In genomic region chr12:79776828-79777227, GRCm38 (mm10) we compare ENCODE assay signal across 23 mouse cellular contexts.
"Had no signal": no experiment of that assay in that cellular context is flagged by ENCODE, and none has a peak within 500 bp of the region (broad histone marks: within the 10 kb centered on the region; RNA-seq: fewer than 3 reads in every experiment).

No protein-coding gene starts in this region.

- H3K4me1 ChIP-seq: midbrain, embryonic 15.5 days; neural tube, embryonic 12.5 days; neural tube, embryonic 15.5 days had no signal

- H3K27ac ChIP-seq: kidney, embryonic 15.5 days; limb, embryonic 13.5 days; liver, embryonic 14.5 days; midbrain, embryonic 15.5 days; neural tube, embryonic 12.5 days; neural tube, embryonic 15.5 days; stomach, postnatal 0 days had no signal

- H3K36me3 ChIP-seq: kidney, embryonic 15.5 days; limb, embryonic 13.5 days; midbrain, embryonic 15.5 days; neural tube, embryonic 12.5 days; neural tube, embryonic 15.5 days had no signal

- H3K9ac ChIP-seq: kidney, embryonic 15.5 days; limb, embryonic 13.5 days; liver, embryonic 14.5 days; liver, postnatal 0 days; lung, embryonic 14.5 days; midbrain, embryonic 15.5 days; neural tube, embryonic 12.5 days; neural tube, embryonic 15.5 days had no signal

- H3K4me3 ChIP-seq: kidney, embryonic 15.5 days; limb, embryonic 13.5 days; megakaryocyte, embryonic 14.5 days; midbrain, embryonic 15.5 days; neural tube, embryonic 12.5 days; neural tube, embryonic 15.5 days had no signal

- H3K27me3 ChIP-seq: kidney, embryonic 15.5 days; limb, embryonic 13.5 days; midbrain, embryonic 15.5 days; neural tube, embryonic 12.5 days; neural tube, embryonic 15.5 days had no signal

- H3K4me2 ChIP-seq: kidney, embryonic 15.5 days; limb, embryonic 13.5 days; liver, embryonic 11.5 days; lung, embryonic 14.5 days; midbrain, embryonic 11.5 days; midbrain, embryonic 15.5 days; neural tube, embryonic 12.5 days; neural tube, embryonic 15.5 days had no signal

- DNase-seq: kidney, adult 8-10 months; kidney, postnatal 10 days; kidney, postnatal 36 days; left cerebral cortex, postnatal 4 days; liver, postnatal 0 days; lung, embryonic 14.5 days; right cerebral cortex, adult 18-20 months; right cerebral cortex, postnatal 14 days; right cerebral cortex, postnatal 4 days; thymus, adult 2 months; thymus, postnatal 14 days; thymus, postnatal 4 days had no signal

- ATAC-seq: liver, postnatal 0 days; lung, postnatal 0 days; midbrain, embryonic 15.5 days had no signal

- H3K9me3 ChIP-seq: kidney, embryonic 15.5 days; midbrain, embryonic 15.5 days; neural tube, embryonic 12.5 days had no signal
